Mouse (Mus musculus) hindbrain, embryonic 15.5 days (tissue): Measurements from ENCODE around the gene Nphs1. TPM values are rescaled to one million over a fixed set of nuclear protein-coding genes. Genes with fewer than 3 reads are reported as not detected.

Experiments used
- ATAC-seq: fragments of 200-750 bp; cut with Nextera tagmentation; 2 replicates; pipeline ENCODE4 v1.8.0; 2017; ENCODE audit warnings: low read depth, moderate number of reproducible peaks, moderate TSS enrichment; ENCODE audit not compliant: low FRiP score
- H3K27ac ChIP-seq: fragments of 300-500 bp; sonication (generic); replicated peaks from 2 replicates; pipeline ENCODE4 v1.5.1; 2015; ENCODE audit warnings: mild to moderate bottlenecking, inconsistent platforms
- H3K27me3 ChIP-seq: fragments of 300-500 bp; sonication (generic); 2 replicates; pipeline ENCODE4 v1.6.1; 2015; ENCODE audit warnings: control low read depth, inconsistent platforms
- H3K36me3 ChIP-seq: fragments of 300-500 bp; sonication (generic); 2 replicates; pipeline ENCODE4 v1.6.1; 2015; ENCODE audit warnings: control low read depth, inconsistent platforms
- H3K4me1 ChIP-seq: fragments of 300-500 bp; sonication (generic); replicated peaks from 2 replicates; pipeline ENCODE4 v1.6.1; 2015; ENCODE audit warnings: control low read depth, inconsistent platforms
- H3K4me2 ChIP-seq: fragments of 300-500 bp; sonication (generic); 2 replicates; pipeline ENCODE4 v1.6.1; 2015; ENCODE audit warnings: moderate library complexity, mild to moderate bottlenecking, inconsistent platforms
- H3K4me3 ChIP-seq: fragments of 300-500 bp; sonication (generic); 2 replicates; pipeline ENCODE4 v1.5.1; 2015; ENCODE audit warnings: mild to moderate bottlenecking, inconsistent platforms
- H3K9ac ChIP-seq: fragments of 300-500 bp; sonication (generic); 2 replicates; pipeline ENCODE4 v1.6.1; 2015; ENCODE audit warnings: inconsistent platforms
- H3K9me3 ChIP-seq: fragments of 300-500 bp; sonication (generic); 2 replicates; pipeline ENCODE4 v1.6.1; 2016; ENCODE audit warnings: control low read depth, inconsistent platforms
- WGBS: fragments of 180-500 bp; shearing (Covaris S2); methylation state at CpG from one replicate; pipeline ENCODE4 v1.1.7; 2015; 5-methylcytosine and 5-hydroxymethylcytosine counted together
- polyA plus RNA-seq: library from polyadenylated mRNA; unstranded; fragments of >200 nt; fragmentation: Nextera tagmentation; extraction: Ambion mirVana; gene quantifications from 2 replicates; pipeline ENCODE4 v1.2.1, GENCODE M21; 2015

Gene Nphs1
- polyA plus RNA-seq, 1 experiment from 2014 or later, result 1.1 TPM

DNA sequence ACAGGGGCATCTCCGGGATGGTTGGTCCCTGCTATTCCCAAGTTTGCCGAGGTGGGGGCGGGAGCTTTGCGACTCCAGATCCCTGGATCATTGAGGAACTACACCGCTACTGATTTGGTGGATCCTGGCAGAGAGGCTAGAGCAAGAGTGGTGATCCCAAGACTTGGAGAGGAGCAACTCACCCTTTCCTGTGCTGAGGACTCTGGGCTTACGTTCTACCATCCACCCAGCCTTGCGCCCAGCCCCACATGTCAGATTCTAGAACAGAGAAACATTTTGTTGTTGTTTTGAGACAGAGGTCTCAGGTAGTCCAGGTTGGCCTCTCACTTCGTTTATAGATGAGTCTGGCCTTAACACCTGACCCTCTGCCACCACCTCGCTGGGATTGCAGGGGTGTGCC is 35.6 kb upstream of the Nphs1 start:
- no peak; the same call in 1 of the 2 replicates for ATAC-seq
- Histone ChIP-seq H3K27ac (peak overlapping the region; percentile 73), H3K4me2 (peak overlapping the region; percentile 96), H3K9ac (peak overlapping the region; percentile 69), H3K36me3 (peaks cover 15% of the 10 kb centered on the region; the same call in 1 of the 2 replicates), H3K4me1 (peaks cover 20% of the 10 kb centered on the region), H3K4me3 (peak overlapping the region; percentile 74), H3K27me3 (no peaks in the 10 kb centered on the region), H3K9me3 (no peaks in the 10 kb centered on the region)
- 13% methylated on average over 9 of the region's 9 CpGs for WGBS

DNA sequence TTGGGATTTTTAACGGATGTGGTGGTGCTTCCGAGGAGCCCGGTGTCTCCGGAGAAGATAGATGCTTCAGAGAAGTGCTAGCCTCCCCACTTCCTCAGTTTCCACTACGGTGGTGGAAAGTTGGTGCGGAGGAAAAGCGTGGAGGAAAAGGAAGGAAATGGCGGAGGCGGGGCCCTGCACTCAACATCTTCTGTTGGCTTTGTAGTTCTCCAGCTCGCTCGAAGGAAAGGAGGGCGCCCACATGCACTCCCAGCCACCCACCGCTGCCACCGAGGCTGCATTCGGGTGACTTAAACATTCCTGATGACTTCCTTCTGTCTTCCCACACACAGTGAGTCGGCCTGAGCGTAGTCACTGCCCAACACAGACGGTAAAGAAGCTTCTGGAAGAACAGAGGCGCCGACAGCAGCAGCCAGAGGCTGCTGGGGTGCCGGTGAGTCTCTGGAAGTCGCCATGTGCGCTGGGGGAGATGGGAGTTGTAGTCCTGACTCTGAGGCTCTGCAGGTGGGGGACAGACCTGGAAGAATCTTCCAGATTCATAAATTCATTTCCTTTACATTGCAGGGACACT is 35.0 kb upstream of the Nphs1 start:
- Histone ChIP-seq H3K9ac (peak overlapping the region; percentile 69), H3K27ac (peak overlapping the region; percentile 73), H3K27me3 (no peaks in the 10 kb centered on the region), H3K4me3 (peak overlapping the region; percentile 74), H3K9me3 (no peaks in the 10 kb centered on the region), H3K4me2 (peak overlapping the region; percentile 96), H3K4me1 (peaks cover 20% of the 10 kb centered on the region), H3K36me3 (peaks cover 15% of the 10 kb centered on the region; the same call in 1 of the 2 replicates)
- WGBS, result 50% methylated on average over 23 of the region's 23 CpGs
- ATAC-seq, result no peak

DNA sequence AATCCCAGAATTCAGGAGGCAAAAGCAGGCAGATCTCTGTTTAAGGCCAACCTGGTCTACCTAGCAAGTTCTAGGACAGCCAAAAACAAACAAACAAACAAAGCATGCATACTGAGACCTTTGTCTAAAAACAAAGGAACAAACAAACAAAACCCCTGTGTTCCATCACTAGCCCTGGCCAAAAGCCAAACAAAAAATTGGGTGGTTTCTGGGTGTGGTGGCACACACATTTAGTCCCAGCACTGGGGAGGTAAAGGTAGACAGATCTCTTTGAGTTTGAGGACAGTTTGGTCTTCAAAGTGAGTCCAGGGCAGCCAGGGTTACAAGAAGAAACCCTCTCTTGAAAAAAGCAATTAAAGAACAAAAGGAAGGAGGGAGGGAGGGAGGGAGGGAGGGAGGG is 28.8 kb upstream of the Nphs1 start:
- ATAC-seq, result no peak
- Histone ChIP-seq H3K4me3 (no peak overlapping the region), H3K9me3 (no peaks in the 10 kb centered on the region), H3K4me1 (no peaks in the 10 kb centered on the region), H3K36me3 (peaks cover 21% of the 10 kb centered on the region), H3K4me2 (no peak overlapping the region), H3K27ac (no peak overlapping the region), H3K27me3 (no peaks in the 10 kb centered on the region), H3K9ac (no peak overlapping the region)

DNA sequence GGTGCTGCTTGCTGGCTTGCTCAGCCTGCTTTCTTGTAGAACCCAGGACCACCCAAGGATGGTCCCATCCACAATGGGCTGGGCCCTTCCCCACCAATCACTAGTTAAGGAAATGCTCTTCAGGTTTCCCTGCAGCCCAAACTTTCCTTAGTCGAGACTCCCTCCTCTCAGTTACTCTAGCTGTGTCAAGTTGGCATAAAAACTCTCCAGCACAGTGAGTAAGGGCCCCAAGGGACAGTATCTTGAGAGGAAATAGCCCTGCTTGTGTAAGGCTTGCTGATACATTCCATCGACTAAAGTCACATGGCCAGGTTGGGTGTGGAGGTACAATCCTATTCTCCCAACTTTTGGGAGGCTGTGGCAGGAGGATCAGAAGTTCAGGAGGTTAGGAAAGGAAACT is 27.9 kb upstream of the Nphs1 start:
- ATAC-seq, result no peak
- peaks cover 29% of the 10 kb centered on the region for H3K36me3 ChIP-seq
- WGBS, result 58% methylated on average over 2 of the region's 2 CpGs

DNA sequence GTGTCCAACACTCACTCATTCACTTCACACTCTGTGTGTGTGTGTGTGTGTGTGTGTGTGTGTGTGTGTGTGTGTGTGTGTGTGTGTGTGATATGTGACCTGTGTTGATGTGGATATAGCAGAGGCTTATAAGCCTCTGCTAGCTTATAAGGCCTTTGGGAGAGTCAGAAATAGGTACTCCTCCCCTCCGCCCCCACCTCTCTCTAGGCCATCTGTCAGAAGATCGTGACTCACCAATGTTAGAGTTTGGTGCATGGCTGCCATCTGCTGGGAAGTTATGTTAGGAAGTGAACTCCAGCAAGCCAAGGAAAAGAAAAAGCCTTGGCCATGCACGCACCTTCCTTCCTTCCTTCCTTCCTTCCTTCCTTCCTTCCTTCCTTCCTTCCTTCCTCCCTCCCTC is 26.3 kb upstream of the Nphs1 start:
- H3K27me3 ChIP-seq, result no peaks in the 10 kb centered on the region
- no peaks in the 10 kb centered on the region for H3K4me1 ChIP-seq
- H3K4me3 ChIP-seq, result no peak overlapping the region
- ATAC-seq, result peak; percentile 77
- H3K36me3 ChIP-seq, result peaks cover 35% of the 10 kb centered on the region
- WGBS, result 11% methylated on average over 3 of the region's 3 CpGs
- H3K4me2 ChIP-seq, result no peak overlapping the region
- no peak overlapping the region for H3K27ac ChIP-seq
- no peaks in the 10 kb centered on the region for H3K9me3 ChIP-seq
- H3K9ac ChIP-seq, result no peak overlapping the region

More for the DNA sequence above, 27.9 kb upstream of the Nphs1 start:
- no peak overlapping the region for H3K4me3 ChIP-seq
- H3K27ac ChIP-seq, result no peak overlapping the region
- H3K9me3 ChIP-seq, result no peaks in the 10 kb centered on the region
- no peaks in the 10 kb centered on the region for H3K4me1 ChIP-seq
- H3K9ac ChIP-seq, result no peak overlapping the region
- H3K4me2 ChIP-seq, result no peak overlapping the region
- H3K27me3 ChIP-seq, result no peaks in the 10 kb centered on the region

DNA sequence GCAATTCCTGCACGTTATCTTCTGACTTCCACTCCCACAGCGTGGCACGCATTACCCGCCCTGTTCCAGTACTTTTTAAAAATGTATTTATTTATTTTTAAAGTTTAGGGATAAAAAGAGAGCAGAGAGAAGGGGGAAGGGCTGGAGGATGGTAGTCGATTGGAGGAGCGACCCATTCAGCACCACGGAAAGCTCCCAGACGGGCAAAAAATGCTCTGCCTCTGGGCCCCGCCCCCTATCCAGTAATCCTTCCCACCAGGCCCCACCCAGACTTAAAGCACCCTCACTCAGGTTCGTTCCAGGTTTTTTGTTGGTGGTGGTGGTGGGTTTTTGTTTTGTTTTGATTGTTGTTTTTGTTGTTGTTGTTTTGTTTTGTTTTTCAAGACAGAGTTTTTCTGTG is 23.9 kb upstream of the Nphs1 start:
- 9% methylated on average over 10 of the region's 10 CpGs for WGBS
- no peak overlapping the region for H3K9ac ChIP-seq
- peaks cover 50% of the 10 kb centered on the region for H3K36me3 ChIP-seq
- no peak overlapping the region for H3K4me2 ChIP-seq
- H3K4me3 ChIP-seq, result no peak overlapping the region
- H3K4me1 ChIP-seq, result no peaks in the 10 kb centered on the region
- no peak overlapping the region for H3K27ac ChIP-seq
- H3K9me3 ChIP-seq, result no peaks in the 10 kb centered on the region
- ATAC-seq, result no peak
- H3K27me3 ChIP-seq, result no peaks in the 10 kb centered on the region

DNA sequence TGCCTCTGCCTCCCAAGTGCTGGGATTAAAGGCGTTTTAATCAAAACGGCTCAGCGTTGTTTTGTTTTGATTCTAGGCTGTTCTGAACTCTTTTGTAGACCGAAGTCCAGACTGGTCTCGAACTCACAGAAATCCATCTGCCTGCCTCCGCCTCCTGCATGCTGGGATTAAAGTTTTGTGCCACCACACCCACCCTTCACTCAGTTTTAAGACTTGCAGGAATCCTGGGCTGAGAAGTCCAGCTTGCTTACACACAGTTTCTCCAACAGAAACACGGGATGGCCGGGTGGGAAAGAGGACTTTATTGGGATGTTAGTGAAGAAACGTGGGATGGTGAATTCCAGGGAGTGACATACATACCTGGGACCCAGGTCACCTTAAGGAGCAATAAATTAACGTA is 23.4 kb upstream of the Nphs1 start:
- Histone ChIP-seq H3K9ac (no peak overlapping the region), H3K4me2 (no peak overlapping the region), H3K4me1 (no peaks in the 10 kb centered on the region), H3K36me3 (peaks cover 54% of the 10 kb centered on the region), H3K4me3 (no peak overlapping the region), H3K27ac (no peak overlapping the region), H3K9me3 (no peaks in the 10 kb centered on the region), H3K27me3 (no peaks in the 10 kb centered on the region)
- WGBS, result 72% methylated on average over 10 of the region's 10 CpGs
- no peak for ATAC-seq

DNA sequence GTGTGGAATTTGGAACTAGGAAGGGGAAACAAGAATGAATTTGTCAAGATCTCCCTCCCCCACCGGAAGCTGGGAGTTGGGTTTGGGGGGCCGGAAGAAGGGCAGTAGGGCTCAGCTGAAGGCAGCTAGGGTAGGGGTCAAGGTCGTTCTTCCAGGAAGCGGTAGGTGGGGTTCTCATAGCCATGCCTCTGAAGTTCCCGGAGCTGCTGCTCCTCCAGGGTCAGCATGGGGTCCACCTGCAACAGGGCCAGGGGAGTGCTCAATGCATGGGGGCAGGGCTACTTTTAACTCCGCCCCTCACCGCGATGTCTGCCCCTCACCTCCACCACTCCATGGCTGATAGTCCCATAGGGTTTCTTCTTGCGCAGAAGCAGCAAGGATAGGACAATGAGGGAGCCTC is 23.0 kb upstream of the Nphs1 start:
- Histone ChIP-seq H3K4me2 (no peak overlapping the region), H3K27ac (no peak overlapping the region), H3K9me3 (no peaks in the 10 kb centered on the region), H3K4me1 (no peaks in the 10 kb centered on the region), H3K4me3 (no peak overlapping the region), H3K36me3 (peaks cover 59% of the 10 kb centered on the region), H3K9ac (no peak overlapping the region), H3K27me3 (no peaks in the 10 kb centered on the region)
- ATAC-seq, result no peak
- WGBS, result 50% methylated on average over 9 of the region's 9 CpGs

DNA sequence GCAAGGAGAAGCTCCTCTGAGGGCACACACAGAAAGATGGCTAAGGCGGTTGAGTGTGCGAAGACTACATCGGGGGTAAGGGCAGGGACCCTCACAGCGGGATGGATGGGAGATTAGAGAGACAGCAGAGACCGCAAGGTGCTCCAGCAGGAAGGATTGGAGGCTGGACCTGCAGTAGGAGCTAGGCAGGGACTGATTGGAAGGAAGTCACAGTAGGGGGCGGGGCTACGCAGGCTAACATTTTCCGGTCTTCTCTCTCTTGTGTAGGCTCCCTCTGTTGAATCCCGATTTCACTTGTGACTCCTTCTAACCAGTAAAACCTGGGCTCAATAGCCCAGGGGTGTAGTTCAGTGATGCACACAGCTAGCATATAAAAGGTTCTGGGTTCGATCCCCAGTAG is 21.2 kb upstream of the Nphs1 start:
- H3K4me3 ChIP-seq, result no peak overlapping the region
- no peaks in the 10 kb centered on the region for H3K4me1 ChIP-seq
- no peaks in the 10 kb centered on the region for H3K27me3 ChIP-seq
- H3K36me3 ChIP-seq, result peaks cover 68% of the 10 kb centered on the region
- WGBS, result 20% methylated on average over 10 of the region's 10 CpGs
- no peaks in the 10 kb centered on the region for H3K9me3 ChIP-seq
- H3K4me2 ChIP-seq, result no peak overlapping the region
- ATAC-seq, result no peak
- H3K27ac ChIP-seq, result no peak overlapping the region
- no peak overlapping the region for H3K9ac ChIP-seq

DNA sequence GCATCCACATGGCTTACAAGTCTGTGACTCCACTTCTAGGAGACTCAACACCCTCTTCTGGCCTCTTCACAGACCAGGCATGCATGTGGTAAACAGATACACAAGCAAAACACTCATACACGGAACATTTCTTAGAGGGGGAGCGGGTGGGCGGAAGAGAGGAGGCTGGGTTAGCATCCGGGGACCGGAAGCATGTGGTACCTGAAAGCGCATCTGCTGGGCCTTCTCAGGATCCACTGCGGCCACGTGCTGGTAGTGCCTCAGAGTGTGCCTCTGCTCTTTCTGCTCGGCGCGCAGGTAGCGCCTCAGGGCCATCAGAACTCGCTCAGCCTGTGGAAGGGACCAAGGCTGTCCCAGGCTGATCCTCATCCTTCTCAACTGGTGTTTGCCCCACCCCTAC is 18.4 kb upstream of the Nphs1 start:
- H3K9me3 ChIP-seq, result no peaks in the 10 kb centered on the region
- no peaks in the 10 kb centered on the region for H3K27me3 ChIP-seq
- peaks cover 70% of the 10 kb centered on the region for H3K36me3 ChIP-seq
- H3K4me2 ChIP-seq, result no peak overlapping the region
- ATAC-seq, result no peak
- WGBS, result 77% methylated on average over 13 of the region's 13 CpGs
- H3K4me3 ChIP-seq, result no peak overlapping the region
- H3K9ac ChIP-seq, result no peak overlapping the region
- H3K27ac ChIP-seq, result no peak overlapping the region
- peaks cover 21% of the 10 kb centered on the region for H3K4me1 ChIP-seq

DNA sequence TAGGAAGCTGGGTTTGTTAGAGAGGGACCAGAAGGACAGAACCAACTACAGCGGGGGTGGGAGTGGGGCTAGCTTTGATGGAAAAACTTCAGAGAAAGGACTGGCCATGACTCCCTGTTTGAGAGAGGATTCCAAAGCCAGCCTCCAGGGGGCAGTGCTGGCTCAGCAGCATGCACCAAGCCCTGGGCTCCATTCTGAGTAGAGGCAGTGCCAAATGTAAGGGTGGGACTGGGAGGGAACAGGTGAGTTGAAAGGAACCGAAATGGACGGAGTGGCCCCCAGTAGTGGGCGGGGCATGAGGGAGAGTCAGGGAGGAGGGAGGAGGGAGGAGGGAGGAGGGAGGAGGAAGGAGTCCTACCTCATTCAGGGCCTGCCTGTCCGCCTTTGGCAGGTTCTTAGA is 17.4 kb upstream of the Nphs1 start:
- H3K27me3 ChIP-seq, result no peaks in the 10 kb centered on the region

DNA sequence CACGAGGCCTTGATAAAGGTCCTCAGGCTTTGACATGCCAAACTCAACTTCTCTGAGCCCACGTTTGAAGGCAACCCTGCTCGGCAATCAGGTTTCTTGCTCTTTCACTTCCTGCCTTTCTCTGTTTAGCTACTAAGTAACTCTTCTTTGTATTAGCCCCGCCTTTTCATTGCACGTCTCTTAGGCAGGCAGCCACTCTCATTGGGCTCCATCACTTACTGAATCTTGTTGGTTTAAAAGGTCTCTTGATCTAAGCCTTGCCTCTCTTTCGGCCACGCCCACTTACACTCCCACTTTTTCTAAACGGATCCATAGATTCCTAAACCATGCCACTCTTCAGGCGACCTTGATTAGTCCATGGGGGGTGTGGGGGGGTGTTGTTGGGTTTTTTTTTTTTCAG is 14.4 kb upstream of the Nphs1 start:
- H3K9ac ChIP-seq, result peak overlapping the region; percentile 94
- H3K9me3 ChIP-seq, result no peaks in the 10 kb centered on the region
- ATAC-seq, result no peak
- H3K36me3 ChIP-seq, result peaks cover 36% of the 10 kb centered on the region
- H3K4me1 ChIP-seq, result peaks cover 28% of the 10 kb centered on the region
- peak overlapping the region; percentile 99; the same call in 1 of the 2 replicates for H3K27ac ChIP-seq
- WGBS, result 14% methylated on average over 9 of the region's 9 CpGs
- peak overlapping the region; percentile 90 for H3K4me3 ChIP-seq
- H3K4me2 ChIP-seq, result peak overlapping the region; percentile 86
- no peaks in the 10 kb centered on the region for H3K27me3 ChIP-seq

More for the DNA sequence above, 17.4 kb upstream of the Nphs1 start:
- 48% methylated on average over 2 of the region's 5 CpGs for WGBS
- Histone ChIP-seq H3K9ac (no peak overlapping the region), H3K4me2 (no peak overlapping the region), H3K9me3 (no peaks in the 10 kb centered on the region), H3K4me3 (no peak overlapping the region), H3K27ac (no peak overlapping the region), H3K4me1 (peaks cover 21% of the 10 kb centered on the region), H3K36me3 (peaks cover 61% of the 10 kb centered on the region)
- ATAC-seq, result no peak
